Mouse (Mus musculus) neural tube, embryonic 13.5 days (tissue): ENCODE data around the gene Igfbp3. TPM values are rescaled to one million over a fixed set of nuclear protein-coding genes. Genes with fewer than 3 reads are reported as not detected.
A peak's percentile ranks its signal among the peaks of the same experiment; 100 is the strongest.

Experiments used
- ATAC-seq: fragments of 200-750 bp; cut with Nextera tagmentation; 2 replicates; pipeline ENCODE4 v1.8.0; 2017; ENCODE audit warnings: low read depth, mild to moderate bottlenecking, moderate TSS enrichment, moderate library complexity
- H3K27ac ChIP-seq: fragments of 300-500 bp; sonication (generic); replicated peaks from 2 replicates; pipeline ENCODE4 v1.5.1; 2015; ENCODE audit warnings: moderate library complexity, mild to moderate bottlenecking, inconsistent platforms
- H3K27me3 ChIP-seq: fragments of 300-500 bp; sonication (generic); 2 replicates; pipeline ENCODE4 v1.6.1; 2015; ENCODE audit warnings: mild to moderate bottlenecking, inconsistent platforms
- H3K36me3 ChIP-seq: fragments of 300-500 bp; sonication (generic); 2 replicates; pipeline ENCODE4 v1.6.1; 2015; ENCODE audit warnings: mild to moderate bottlenecking, inconsistent platforms
- H3K4me1 ChIP-seq: fragments of 300-500 bp; sonication (generic); replicated peaks from 2 replicates; pipeline ENCODE4 v1.6.1; 2015; ENCODE audit warnings: inconsistent platforms
- H3K4me2 ChIP-seq: fragments of 300-500 bp; sonication (generic); 2 replicates; pipeline ENCODE4 v1.6.1; 2015; ENCODE audit warnings: inconsistent platforms, mild to moderate bottlenecking, moderate library complexity
- H3K4me3 ChIP-seq: fragments of 300-500 bp; sonication (generic); 2 replicates; pipeline ENCODE4 v1.5.1; 2015; ENCODE audit warnings: mild to moderate bottlenecking, inconsistent platforms
- H3K9ac ChIP-seq: fragments of 300-500 bp; sonication (generic); 2 replicates; pipeline ENCODE4 v1.6.1; 2015; ENCODE audit warnings: moderate library complexity, mild to moderate bottlenecking, inconsistent platforms
- H3K9me3 ChIP-seq: fragments of 300-500 bp; sonication (generic); 2 replicates; pipeline ENCODE4 v1.6.1; 2016; ENCODE audit warnings: inconsistent platforms
- WGBS: fragments of 180-500 bp; shearing (Covaris S2); methylation state at CpG from one replicate; pipeline ENCODE4 v1.1.7; 2015; 5-methylcytosine and 5-hydroxymethylcytosine counted together
- polyA plus RNA-seq: library from polyadenylated mRNA; unstranded; fragments of >200 nt; fragmentation: Nextera tagmentation; extraction: Ambion mirVana; gene quantifications from 2 replicates; pipeline ENCODE4 v1.2.1, GENCODE M21; 2015

The Igfbp3 gene
- polyA plus RNA-seq, 1 experiment from 2014 or later = 20.6 TPM

- no peak for ATAC-seq
- Histone ChIP-seq H3K4me2 (no peak overlapping the region), H3K27me3 (no peaks in the 10 kb centered on the region), H3K36me3 (no peaks in the 10 kb centered on the region), H3K4me1 (peaks cover 14% of the 10 kb centered on the region; the same call in 1 of the 2 replicates), H3K27ac (no peak overlapping the region), H3K4me3 (no peak overlapping the region), H3K9ac (no peak overlapping the region), H3K9me3 (no peaks in the 10 kb centered on the region)
- 76% methylated on average over 8 of the region's 8 CpGs for WGBS
These were observed 26.3 kb downstream of the Igfbp3 start for GRCm38 (mm10) chr11:7187472-7187871.

- Histone ChIP-seq H3K27me3 (no peaks in the 10 kb centered on the region), H3K9me3 (no peaks in the 10 kb centered on the region), H3K4me1 (peaks cover 14% of the 10 kb centered on the region; the same call in 1 of the 2 replicates), H3K4me3 (no peak overlapping the region), H3K9ac (no peak overlapping the region), H3K36me3 (no peaks in the 10 kb centered on the region), H3K4me2 (no peak overlapping the region), H3K27ac (no peak overlapping the region)
- WGBS = 39% methylated on average over 1 of the region's 1 CpGs
- no peak for ATAC-seq
These were observed 29.3 kb downstream of the Igfbp3 start for GRCm38 (mm10) chr11:7184420-7184819.

GRCm38 (mm10) chr11:7182409-7183042, 31.2 kb downstream of the Igfbp3 start:
- no peak overlapping the region for H3K4me2 ChIP-seq
- no peaks in the 10 kb centered on the region for H3K36me3 ChIP-seq
- no peaks in the 10 kb centered on the region for H3K27me3 ChIP-seq
- peak; percentile 65; the same call in 1 of the 2 replicates for ATAC-seq
- H3K4me3 ChIP-seq = no peak overlapping the region
- H3K9ac ChIP-seq = no peak overlapping the region
- H3K27ac ChIP-seq = no peak overlapping the region
- peaks cover 14% of the 10 kb centered on the region; the same call in 1 of the 2 replicates for H3K4me1 ChIP-seq
- no peaks in the 10 kb centered on the region for H3K9me3 ChIP-seq
- 39% methylated on average over 8 of the region's 8 CpGs for WGBS

GRCm38 (mm10) chr11:7179276-7179675, 34.4 kb downstream of the Igfbp3 start:
- Histone ChIP-seq H3K27ac (no peak overlapping the region), H3K36me3 (no peaks in the 10 kb centered on the region), H3K4me3 (no peak overlapping the region), H3K9ac (no peak overlapping the region), H3K4me1 (peaks cover 8% of the 10 kb centered on the region; the same call in 1 of the 2 replicates), H3K4me2 (no peak overlapping the region), H3K9me3 (no peaks in the 10 kb centered on the region), H3K27me3 (no peaks in the 10 kb centered on the region)
- 100% methylated on average over 2 of the region's 2 CpGs for WGBS
- no peak for ATAC-seq

- no peaks in the 10 kb centered on the region for H3K36me3 ChIP-seq
- no peak overlapping the region for H3K9ac ChIP-seq
- WGBS = 74% methylated on average over 4 of the region's 4 CpGs
- no peaks in the 10 kb centered on the region for H3K9me3 ChIP-seq
- no peak overlapping the region for H3K4me3 ChIP-seq
- H3K4me2 ChIP-seq = no peak overlapping the region
- 0 out of 2 replicates have a peak, but pooled peaks cover 4% of the 10 kb centered on the region for H3K4me1 ChIP-seq
- no peak overlapping the region for H3K27ac ChIP-seq
- ATAC-seq = no peak
- no peaks in the 10 kb centered on the region for H3K27me3 ChIP-seq
These were observed 35.0 kb downstream of the Igfbp3 start for GRCm38 (mm10) chr11:7178724-7179123.

- H3K36me3 ChIP-seq = peaks cover 22% of the 10 kb centered on the region
- H3K4me2 ChIP-seq = no peak overlapping the region
- no peak for ATAC-seq
- H3K27ac ChIP-seq = no peak overlapping the region
- H3K9ac ChIP-seq = no peak overlapping the region
- no peaks in the 10 kb centered on the region for H3K9me3 ChIP-seq
- WGBS = 87% methylated on average over 6 of the region's 6 CpGs
- no peaks in the 10 kb centered on the region for H3K4me1 ChIP-seq
- H3K27me3 ChIP-seq = no peaks in the 10 kb centered on the region
- no peak overlapping the region for H3K4me3 ChIP-seq
These were observed 40.1 kb downstream of the Igfbp3 start for GRCm38 (mm10) chr11:7173664-7174063.

- no peak overlapping the region for H3K4me2 ChIP-seq
- no peak overlapping the region for H3K4me3 ChIP-seq
- H3K4me1 ChIP-seq = peaks cover 7% of the 10 kb centered on the region
- WGBS = 100% methylated on average over 1 of the region's 1 CpGs
- H3K9ac ChIP-seq = no peak overlapping the region
- no peaks in the 10 kb centered on the region for H3K27me3 ChIP-seq
- peaks cover 33% of the 10 kb centered on the region for H3K36me3 ChIP-seq
- H3K9me3 ChIP-seq = no peaks in the 10 kb centered on the region
- no peak overlapping the region for H3K27ac ChIP-seq
- ATAC-seq = no peak
These were observed 44.1 kb downstream of the Igfbp3 start for GRCm38 (mm10) chr11:7169645-7170044.

GRCm38 (mm10) chr11:7164416-7164815, 49.3 kb downstream of the Igfbp3 start:
- Histone ChIP-seq H3K36me3 (peaks cover 16% of the 10 kb centered on the region), H3K4me3 (no peak overlapping the region), H3K9me3 (no peaks in the 10 kb centered on the region), H3K9ac (no peak overlapping the region), H3K27me3 (no peaks in the 10 kb centered on the region), H3K27ac (peak overlapping the region; percentile 56), H3K4me2 (no peak overlapping the region), H3K4me1 (peaks cover 29% of the 10 kb centered on the region)
- peak; percentile 66; the same call in 1 of the 2 replicates for ATAC-seq
- 42% methylated on average over 4 of the region's 4 CpGs for WGBS

- H3K36me3 ChIP-seq = peaks cover 4% of the 10 kb centered on the region; the same call in 1 of the 2 replicates
- no peaks in the 10 kb centered on the region for H3K9me3 ChIP-seq
- H3K4me2 ChIP-seq = no peak overlapping the region
- peak overlapping the region; percentile 80; the same call in 1 of the 2 replicates for H3K27ac ChIP-seq
- peaks cover 29% of the 10 kb centered on the region for H3K4me1 ChIP-seq
- no peak overlapping the region for H3K9ac ChIP-seq
- H3K4me3 ChIP-seq = no peak overlapping the region
- no peaks in the 10 kb centered on the region for H3K27me3 ChIP-seq
- peak; percentile 51; the same call in 1 of the 2 replicates for ATAC-seq
- 82% methylated on average over 8 of the region's 8 CpGs for WGBS
These were observed 52.1 kb downstream of the Igfbp3 start for GRCm38 (mm10) chr11:7161502-7162174.

- H3K27ac ChIP-seq = peak overlapping the region; percentile 80
- H3K4me3 ChIP-seq = no peak overlapping the region
- no peaks in the 10 kb centered on the region for H3K9me3 ChIP-seq
- no peaks in the 10 kb centered on the region for H3K36me3 ChIP-seq
- 37% methylated on average over 4 of the region's 4 CpGs for whole genome bisulfite sequencing
- H3K27me3 ChIP-seq = no peaks in the 10 kb centered on the region
- no peak overlapping the region for H3K9ac ChIP-seq
- no peak overlapping the region for H3K4me2 ChIP-seq
- ATAC-seq = peak; percentile 29
- H3K4me1 ChIP-seq = peaks cover 29% of the 10 kb centered on the region
These were observed 53.1 kb downstream of the Igfbp3 start for GRCm38 (mm10) chr11:7160637-7161101.

- 0 out of 2 replicates have a peak overlapping the region, but pooled peaks have one; percentile 38 for H3K27ac ChIP-seq
- H3K9me3 ChIP-seq = no peaks in the 10 kb centered on the region
- WGBS = 79% methylated on average over 6 of the region's 6 CpGs
- H3K4me3 ChIP-seq = no peak overlapping the region
- no peaks in the 10 kb centered on the region for H3K27me3 ChIP-seq
- H3K9ac ChIP-seq = no peak overlapping the region
- no peak overlapping the region for H3K4me2 ChIP-seq
- peaks cover 27% of the 10 kb centered on the region for H3K4me1 ChIP-seq
- no peak for ATAC-seq
- H3K36me3 ChIP-seq = no peaks in the 10 kb centered on the region
These were observed 53.6 kb downstream of the Igfbp3 start for GRCm38 (mm10) chr11:7160146-7160545.

- ATAC-seq = no peak
- WGBS = 90% methylated on average over 6 of the region's 6 CpGs
- no peak overlapping the region for H3K27ac ChIP-seq
- H3K9ac ChIP-seq = no peak overlapping the region
- no peak overlapping the region for H3K4me3 ChIP-seq
- no peaks in the 10 kb centered on the region for H3K27me3 ChIP-seq
- H3K4me1 ChIP-seq = peaks cover 14% of the 10 kb centered on the region
- no peaks in the 10 kb centered on the region for H3K9me3 ChIP-seq
- H3K4me2 ChIP-seq = no peak overlapping the region
- H3K36me3 ChIP-seq = no peaks in the 10 kb centered on the region
These were observed 55.5 kb downstream of the Igfbp3 start for GRCm38 (mm10) chr11:7158196-7158595.
